Mouse (Mus musculus): ENCODE measurements around the gene Timp2. TPM values are rescaled to one million over a fixed set of nuclear protein-coding genes. Genes with fewer than 3 reads are reported as not detected.
A peak's percentile ranks its signal among the peaks of the same experiment; 100 is the strongest.

Timp2 gene
- polyA plus RNA-seq, 2 experiments from 2014 or later, result 9.5 to 10.5 TPM

GRCm38 (mm10) chr11:118369251-118369650, 13.7 kb upstream of the Timp2 start:
- ATAC-seq, result no peak

GRCm38 (mm10) chr11:118368330-118368729, 12.8 kb upstream of the Timp2 start:
- no peak for ATAC-seq

GRCm38 (mm10) chr11:118366559-118366958, 11.0 kb upstream of the Timp2 start:
- no peak for ATAC-seq

GRCm38 (mm10) chr11:118366108-118366507, 10.6 kb upstream of the Timp2 start:
- ATAC-seq, result no peak

GRCm38 (mm10) chr11:118365171-118365570, 9.6 kb upstream of the Timp2 start:
- no peak for ATAC-seq

- ATAC-seq, result no peak
These were observed 8.5 kb upstream of the Timp2 start for GRCm38 (mm10) chr11:118364021-118364420.

- peak; percentile 75 for ATAC-seq
These were observed 7.5 kb upstream of the Timp2 start for GRCm38 (mm10) chr11:118362971-118363518.

GRCm38 (mm10) chr11:118362501-118362900, 7.0 kb upstream of the Timp2 start:
- no peak for ATAC-seq

- peak; percentile 67 for ATAC-seq
These were observed 5.4 kb upstream of the Timp2 start for GRCm38 (mm10) chr11:118360907-118361341.

- ATAC-seq, result no peak
These were observed 5.0 kb upstream of the Timp2 start for GRCm38 (mm10) chr11:118360491-118360890.

GRCm38 (mm10) chr11:118355205-118355604, 335 bp downstream of the Timp2 start:
- ATAC-seq, result peak; percentile 96

GRCm38 (mm10) chr11:118354636-118355191, 826 bp downstream of the Timp2 start:
- ATAC-seq, result peak; percentile 56

- no peak for ATAC-seq
These were observed 6.0 kb downstream of the Timp2 start for GRCm38 (mm10) chr11:118349494-118349893.

GRCm38 (mm10) chr11:118348877-118349276, 6.7 kb downstream of the Timp2 start:
- ATAC-seq, result peak; percentile 86

- peak; percentile 59 for ATAC-seq
These were observed 7.1 kb downstream of the Timp2 start for GRCm38 (mm10) chr11:118348419-118348818.

GRCm38 (mm10) chr11:118347911-118348310, 7.6 kb downstream of the Timp2 start:
- ATAC-seq, result no peak

GRCm38 (mm10) chr11:118347391-118347790, 8.1 kb downstream of the Timp2 start:
- no peak for ATAC-seq

- no peak for ATAC-seq
These were observed 9.0 kb downstream of the Timp2 start for GRCm38 (mm10) chr11:118346395-118347096.

GRCm38 (mm10) chr11:118345693-118346092, 9.8 kb downstream of the Timp2 start:
- ATAC-seq, result no peak

GRCm38 (mm10) chr11:118343629-118344028, 11.9 kb downstream of the Timp2 start:
- no peak for ATAC-seq

GRCm38 (mm10) chr11:118342400-118342981, 13.0 kb downstream of the Timp2 start, which contains the start of gene Cep295nl:
Gene Cep295nl, minus strand, starts transcription at chr11:118342500.
- ATAC-seq, result peak; percentile 43

- peak; percentile 94 for ATAC-seq
These were observed 17.9 kb downstream of the Timp2 start for GRCm38 (mm10) chr11:118337491-118338168.

GRCm38 (mm10) chr11:118333431-118333830, 22.1 kb downstream of the Timp2 start:
- ATAC-seq, result no peak

Measured in CD4-positive, CD25-positive, alpha-beta regulatory T cell, adult 4 months (primary cell).